Mouse (Mus musculus): ENCODE data around the gene Kat2b.

DNA sequence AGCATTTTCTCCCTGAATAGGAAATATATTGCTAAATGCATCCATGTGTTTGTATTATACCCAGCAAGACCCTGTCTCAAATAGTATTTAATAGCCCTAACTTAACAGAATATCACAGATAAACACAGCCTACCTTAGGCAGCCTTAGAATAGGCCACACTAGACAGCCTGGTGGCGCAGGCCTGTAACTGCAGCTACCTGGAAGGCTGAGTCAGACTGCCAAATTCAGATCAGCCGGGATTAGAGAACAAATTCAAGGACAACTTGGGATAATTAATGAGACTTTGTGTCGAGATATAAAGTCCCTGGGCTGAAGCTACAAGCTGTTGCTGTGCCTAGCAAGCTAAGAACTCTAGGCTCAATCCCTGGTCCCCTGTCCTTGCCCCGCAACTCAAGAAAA is 12.6 kb upstream of the Kat2b start:
- TF ChIP-seq EP300 (IDR thresholded peaks at IDR 0.05) (no peak), CTCF (IDR thresholded peaks at IDR 0.05) (peak; percentile 61)

Measured in lung, postnatal 0 days (tissue).